Mouse (Mus musculus) CH12.LX (cell line): ENCODE measurements around the gene Pbx3. TPM values are rescaled to one million over a fixed set of nuclear protein-coding genes. Genes with fewer than 3 reads are reported as not detected.

ENCODE experiments used
- DNase-seq: peaks from one replicate; pipeline ENCODE4 v3.0.0-alpha.2; 2013; ENCODE audit errors: extremely low read depth
- H3K27ac ChIP-seq: 2 replicates; pipeline ENCODE4 v1.5.1; 2012; ENCODE audit warnings: low read depth, mild to moderate bottlenecking, control low read depth, moderate library complexity; ENCODE audit not compliant: insufficient read depth
- H3K27me3 ChIP-seq: replicated peaks from 2 replicates; pipeline ENCODE3; 2012; ENCODE audit warnings: inconsistent platforms
- H3K36me3 ChIP-seq, 2 experiments: replicated peaks in 1 of 2; 2 replicates each; pipeline versions ENCODE3 to v1.6.1; 2012; ENCODE audit warnings: inconsistent platforms in 1 of 2, low read length in 1 of 2, mild to moderate bottlenecking in 1 of 2, mixed read lengths in 1 of 2, moderate library complexity in 1 of 2; ENCODE audit not compliant: control insufficient read depth in 1 of 2, insufficient read depth in 1 of 2
- H3K4me1 ChIP-seq, 2 experiments: 2 replicates each; pipeline ENCODE4 v1.6.1; 2012; ENCODE audit warnings: inconsistent platforms in 1 of 2, moderate library complexity in 1 of 2; ENCODE audit not compliant: insufficient read depth in 2 of 2, control insufficient read depth in 1 of 2
- H3K4me2 ChIP-seq: 2 replicates; pipeline ENCODE4 v1.6.1; 2012; ENCODE audit warnings: low read depth, mild to moderate bottlenecking, control low read depth; ENCODE audit not compliant: poor library complexity, insufficient read depth, severe bottlenecking
- H3K4me3 ChIP-seq, 3 experiments: fragments of 150-350 bp in 1 of 3; sonication (generic) in 1 of 3; replicated peaks in 1 of 3; 2 replicates each; pipeline versions ENCODE3 to v1.5.1; 2011 to 2012; ENCODE audit warnings: low read depth in 2 of 3, low read length in 2 of 3, mild to moderate bottlenecking in 2 of 3, moderate library complexity in 2 of 3, control low read depth in 1 of 3, improper control_type of control experiment in 1 of 3, inconsistent platforms in 1 of 3, mixed read lengths in 1 of 3; ENCODE audit not compliant: poor library complexity in 1 of 3
- H3K79me2 ChIP-seq: replicated peaks from 2 replicates; pipeline ENCODE4 v1.6.1; 2012; ENCODE audit warnings: mild to moderate bottlenecking, moderate library complexity; ENCODE audit not compliant: control insufficient read depth, poor library complexity, insufficient read depth, severe bottlenecking; ENCODE audit errors: extremely low read depth
- H3K9ac ChIP-seq: 2 replicates; pipeline ENCODE4 v1.6.1; 2012; ENCODE audit warnings: low read depth, mild to moderate bottlenecking, control low read depth, moderate library complexity; ENCODE audit not compliant: insufficient read depth
- H3K9me3 ChIP-seq: replicated peaks from 2 replicates; pipeline ENCODE3; 2012; ENCODE audit warnings: low read length, inconsistent platforms, mixed read lengths
- BHLHE40 ChIP-seq: IDR thresholded peaks from 2 replicates; pipeline ENCODE4 v1.6.1; 2011; ENCODE audit warnings: mild to moderate bottlenecking, low read depth, low read length, improper control_type of control experiment
- E2F4 ChIP-seq: IDR thresholded peaks from 2 replicates; pipeline ENCODE4 v1.6.1; 2011; ENCODE audit warnings: low read depth, low read length, improper control_type of control experiment; ENCODE audit not compliant: insufficient replicate concordance
- ETS1 ChIP-seq: conservative IDR thresholded peaks from 2 replicates; pipeline ENCODE4 v1.6.1; 2012; ENCODE audit warnings: low read depth, mild to moderate bottlenecking, inconsistent platforms, low read length, improper control_type of control experiment, moderate library complexity
- HCFC1 ChIP-seq: IDR thresholded peaks from 2 replicates; pipeline ENCODE4 v1.6.1; 2012; ENCODE audit warnings: low read depth, mild to moderate bottlenecking, inconsistent platforms, low read length, improper control_type of control experiment
- IRF4 ChIP-seq: IDR thresholded peaks from 2 replicates; pipeline ENCODE4 v1.6.1; 2014; ENCODE audit warnings: low read depth, mild to moderate bottlenecking, inconsistent platforms, low read length, improper control_type of control experiment
- JUND ChIP-seq: conservative IDR thresholded peaks from 2 replicates; pipeline ENCODE4 v1.6.1; 2011; ENCODE audit warnings: low read depth, low read length, improper control_type of control experiment
- KAT2A ChIP-seq: IDR thresholded peaks from 2 replicates; pipeline ENCODE4 v1.6.1; 2012; ENCODE audit warnings: low read length, improper control_type of control experiment, inconsistent platforms; ENCODE audit not compliant: insufficient replicate concordance
- MAX ChIP-seq: IDR thresholded peaks from 2 replicates; pipeline ENCODE4 v1.6.1; 2011; ENCODE audit warnings: low read length, improper control_type of control experiment
- MYC ChIP-seq: IDR thresholded peaks from 2 replicates; pipeline ENCODE4 v1.6.1; 2011; ENCODE audit warnings: low read depth, mild to moderate bottlenecking, improper control_type of control experiment, low read length
- NRF1 ChIP-seq: IDR thresholded peaks from 2 replicates; pipeline ENCODE4 v1.6.1; 2014; ENCODE audit warnings: low read depth, mild to moderate bottlenecking, inconsistent platforms, low read length, improper control_type of control experiment, moderate library complexity
- PAX5 ChIP-seq: IDR thresholded peaks from 2 replicates; pipeline ENCODE4 v1.6.1; 2012; ENCODE audit warnings: low read length, inconsistent platforms, mixed read lengths
- POLR2AphosphoS2 ChIP-seq: IDR thresholded peaks from 2 replicates; pipeline ENCODE4 v1.6.1; 2011; ENCODE audit warnings: low read depth, low read length, improper control_type of control experiment
- SIN3A ChIP-seq: IDR thresholded peaks from 2 replicates; pipeline ENCODE4 v1.6.1; 2012; ENCODE audit warnings: low read length, improper control_type of control experiment, inconsistent platforms
- TBP ChIP-seq: conservative IDR thresholded peaks from 2 replicates; pipeline ENCODE4 v1.6.1; 2011; ENCODE audit warnings: low read depth, low read length, improper control_type of control experiment
- USF1 ChIP-seq: IDR thresholded peaks from 2 replicates; pipeline ENCODE4 v1.6.1; 2014; ENCODE audit warnings: low read depth, mild to moderate bottlenecking, inconsistent platforms, low read length, improper control_type of control experiment
- USF2 ChIP-seq: conservative IDR thresholded peaks from 2 replicates; pipeline ENCODE4 v1.6.1; 2011; ENCODE audit warnings: low read depth, low read length, improper control_type of control experiment
- ZKSCAN1 ChIP-seq: IDR thresholded peaks from 2 replicates; pipeline ENCODE4 v1.6.1; 2012; ENCODE audit warnings: low read depth, inconsistent platforms, low read length, improper control_type of control experiment, borderline replicate concordance
- ZMIZ1 ChIP-seq: IDR thresholded peaks from 2 replicates; pipeline ENCODE4 v1.6.1; 2012; ENCODE audit warnings: low read depth, mild to moderate bottlenecking, inconsistent platforms, low read length, improper control_type of control experiment
- dilution Hi-C: fragments of 300-500 bp; cut with MboI; formaldehyde crosslinking; loops from 2 replicates; pipeline ENCODE4 v1.14.3; 2020; ENCODE audit warnings: low sequenced_read_pairs; ENCODE audit not compliant: extremely low pct_unique_long_range_greater_than_20kb, extremely low pct_ligation_motif_present
- in situ Hi-C: fragments of 300-500 bp; cut with MboI; formaldehyde crosslinking; loops from 3 replicates; pipeline ENCODE4 v1.14.3; 2019; ENCODE audit warnings: low sequenced_read_pairs, low pct_ligation_motif_present, low pct_unique_long_range_greater_than_20kb, mixed read lengths
- polyA plus RNA-seq: library from polyadenylated mRNA; unstranded; fragments of >175 nt; gene quantifications from 2 replicates; pipeline ENCODE4 v1.2.1, GENCODE M21; 2012; ENCODE audit warnings: low read depth; ENCODE audit not compliant: insufficient read length
- total RNA-seq, 2 experiments: library from RNA; depleted of rRNA; stranded (reverse); fragments of 300-350 nt in 1 of 2; fragments of >200 nt in 1 of 2; gene quantifications; 2 replicates each; pipeline ENCODE4 v1.2.3; 2012 to 2014

The Pbx3 gene
- total and polyA plus RNA-seq, 3 experiments, result 3.8 to 8.1 (median 5.9) TPM

- DNase-seq, result no peak
- H3K4me1 ChIP-seq, result no peaks in the 10 kb centered on the region
- TF ChIP-seq TBP (no peak), BHLHE40 (no peak)
- no peaks in the 10 kb centered on the region for H3K79me2 ChIP-seq
- H3K4me3 ChIP-seq, result no peak overlapping the region
- in situ Hi-C loops, result no loop called here
- H3K9me3 ChIP-seq, result no peaks in the 10 kb centered on the region
- dilution Hi-C loops, result no loop called here
- no peak overlapping the region for H3K4me2 ChIP-seq
- H3K27ac ChIP-seq, result no peak overlapping the region
- H3K36me3 ChIP-seq, result no peaks in the 10 kb centered on the region
- no peaks in the 10 kb centered on the region for H3K27me3 ChIP-seq
- no peak overlapping the region for H3K9ac ChIP-seq
Measured at GRCm38 (mm10) chr2:34260653-34261076, 112.3 kb downstream of the Pbx3 start.

- Histone ChIP-seq H3K27me3 (no peaks in the 10 kb centered on the region), H3K4me1 (no peaks in the 10 kb centered on the region), H3K4me2 (no peak overlapping the region), H3K4me3 (no peak overlapping the region), H3K27ac (no peak overlapping the region), H3K79me2 (no peaks in the 10 kb centered on the region), H3K9ac (no peak overlapping the region), H3K36me3 (no peaks in the 10 kb centered on the region), H3K9me3 (no peaks in the 10 kb centered on the region)
- in situ Hi-C loops (no loop called here), dilution Hi-C loops (no loop called here)
- DNase-seq, result no peak
- TF ChIP-seq E2F4 (no peak), IRF4 (no peak), ZMIZ1 (no peak), KAT2A (no peak), MAX (no peak), USF1 (no peak), ZKSCAN1 (no peak), ETS1 (no peak), JUND (no peak), TBP (no peak), BHLHE40 (no peak), USF2 (no peak), POLR2AphosphoS2 (no peak), MYC (no peak), PAX5 (no peak), NRF1 (no peak), SIN3A (no peak), HCFC1 (no peak)
Measured at GRCm38 (mm10) chr2:34258256-34258655, 114.7 kb downstream of the Pbx3 start.
